Mouse (Mus musculus) erythroblast, embryonic 14.5 days (primary cell): Measurements from ENCODE around the gene Prss16.

Experiments used
- GATA1 ChIP-seq: IDR thresholded peaks from 2 replicates; pipeline ENCODE4 v1.6.1; 2012; ENCODE audit warnings: low read length, inconsistent platforms, mixed read lengths
- TAL1 ChIP-seq: IDR thresholded peaks from 3 replicates; pipeline ENCODE4 v1.6.1; 2012; ENCODE audit warnings: low read length, inconsistent platforms, mixed read lengths

GRCm38 (mm10) chr13:21980981-21981802 lies 28.4 kb downstream of the Prss16 start, which contains the start of gene Pom121l2:
- TF ChIP-seq TAL1 (no peak), GATA1 (no peak)
